Mouse (Mus musculus): ENCODE data around the gene Ralgps2. TPM values are rescaled to one million over a fixed set of nuclear protein-coding genes. Genes with fewer than 3 reads are reported as not detected.
A peak's percentile ranks its signal among the peaks of the same experiment; 100 is the strongest.

Gene Ralgps2
- total RNA-seq, 1 experiment from 2014 or later = 43.3 TPM

GRCm38 (mm10) chr1:156861475-156862043 is 77.9 kb downstream of the Ralgps2 start:
- peak in 1 of 2 experiments; percentile 67; a peak in 2 of 4 replicates for ATAC-seq (replicated peaks in 1 of 2; ENCODE audit: insufficient read depth in 1 of 2, low FRiP score in 2 of 2, low TSS enrichment in 1 of 2, low read depth in 1 of 2, poor library complexity in 2 of 2, severe bottlenecking in 2 of 2)

- ATAC-seq (replicated peaks in 1 of 2; ENCODE audit: insufficient read depth in 1 of 2, low FRiP score in 2 of 2, low TSS enrichment in 1 of 2, low read depth in 1 of 2, poor library complexity in 2 of 2, severe bottlenecking in 2 of 2) = peak; percentile 17 to 30; a peak in 2 of 4 replicates
These were observed 79.2 kb downstream of the Ralgps2 start for GRCm38 (mm10) chr1:156860266-156860665.

- ATAC-seq (replicated peaks in 1 of 2; ENCODE audit: insufficient read depth in 1 of 2, low FRiP score in 2 of 2, low TSS enrichment in 1 of 2, low read depth in 1 of 2, poor library complexity in 2 of 2, severe bottlenecking in 2 of 2) = peak in 1 of 2 experiments; percentile 61; a peak in 1 of 4 replicates
These were observed 79.6 kb downstream of the Ralgps2 start for GRCm38 (mm10) chr1:156859711-156860250.

- ATAC-seq (replicated peaks in 1 of 2; ENCODE audit: insufficient read depth in 1 of 2, low FRiP score in 2 of 2, low TSS enrichment in 1 of 2, low read depth in 1 of 2, poor library complexity in 2 of 2, severe bottlenecking in 2 of 2) = no peak
These were observed 80.3 kb downstream of the Ralgps2 start for GRCm38 (mm10) chr1:156859156-156859555.

- ATAC-seq (replicated peaks in 1 of 2; ENCODE audit: insufficient read depth in 1 of 2, low FRiP score in 2 of 2, low TSS enrichment in 1 of 2, low read depth in 1 of 2, poor library complexity in 2 of 2, severe bottlenecking in 2 of 2) = no peak
These were observed 82.8 kb downstream of the Ralgps2 start for GRCm38 (mm10) chr1:156856666-156857065.

- ATAC-seq (replicated peaks in 1 of 2; ENCODE audit: insufficient read depth in 1 of 2, low FRiP score in 2 of 2, low TSS enrichment in 1 of 2, low read depth in 1 of 2, poor library complexity in 2 of 2, severe bottlenecking in 2 of 2) = no peak
These were observed 84.9 kb downstream of the Ralgps2 start for GRCm38 (mm10) chr1:156854558-156854957.

- no peak for ATAC-seq (replicated peaks in 1 of 2; ENCODE audit: insufficient read depth in 1 of 2, low FRiP score in 2 of 2, low TSS enrichment in 1 of 2, low read depth in 1 of 2, poor library complexity in 2 of 2, severe bottlenecking in 2 of 2)
These were observed 86.6 kb downstream of the Ralgps2 start for GRCm38 (mm10) chr1:156852872-156853271.

- ATAC-seq (replicated peaks in 1 of 2; ENCODE audit: insufficient read depth in 1 of 2, low FRiP score in 2 of 2, low TSS enrichment in 1 of 2, low read depth in 1 of 2, poor library complexity in 2 of 2, severe bottlenecking in 2 of 2) = no peak
These were observed 87.0 kb downstream of the Ralgps2 start for GRCm38 (mm10) chr1:156852409-156852808.

- no peak for ATAC-seq (replicated peaks in 1 of 2; ENCODE audit: insufficient read depth in 1 of 2, low FRiP score in 2 of 2, low TSS enrichment in 1 of 2, low read depth in 1 of 2, poor library complexity in 2 of 2, severe bottlenecking in 2 of 2)
These were observed 92.3 kb downstream of the Ralgps2 start for GRCm38 (mm10) chr1:156847098-156847497.

GRCm38 (mm10) chr1:156841625-156842339 is 97.6 kb downstream of the Ralgps2 start:
- no peak for ATAC-seq (replicated peaks in 1 of 2; ENCODE audit: insufficient read depth in 1 of 2, low FRiP score in 2 of 2, low TSS enrichment in 1 of 2, low read depth in 1 of 2, poor library complexity in 2 of 2, severe bottlenecking in 2 of 2)

- ATAC-seq (replicated peaks in 1 of 2; ENCODE audit: insufficient read depth in 1 of 2, low FRiP score in 2 of 2, low TSS enrichment in 1 of 2, low read depth in 1 of 2, poor library complexity in 2 of 2, severe bottlenecking in 2 of 2) = no peak
These were observed 100.7 kb downstream of the Ralgps2 start for GRCm38 (mm10) chr1:156838695-156839094.

- ATAC-seq (replicated peaks in 1 of 2; ENCODE audit: insufficient read depth in 1 of 2, low FRiP score in 2 of 2, low TSS enrichment in 1 of 2, low read depth in 1 of 2, poor library complexity in 2 of 2, severe bottlenecking in 2 of 2) = no peak
These were observed 101.2 kb downstream of the Ralgps2 start, which contains the start of gene Angptl1 for GRCm38 (mm10) chr1:156838177-156838576. Gene Angptl1 (plus strand): TSS chr1:156838562.

- no peak for ATAC-seq (replicated peaks in 1 of 2; ENCODE audit: insufficient read depth in 1 of 2, low FRiP score in 2 of 2, low TSS enrichment in 1 of 2, low read depth in 1 of 2, poor library complexity in 2 of 2, severe bottlenecking in 2 of 2)
These were observed 120.2 kb downstream of the Ralgps2 start for GRCm38 (mm10) chr1:156819236-156819635.

- no peak for ATAC-seq (replicated peaks in 1 of 2; ENCODE audit: insufficient read depth in 1 of 2, low FRiP score in 2 of 2, low TSS enrichment in 1 of 2, low read depth in 1 of 2, poor library complexity in 2 of 2, severe bottlenecking in 2 of 2)
These were observed 125.9 kb downstream of the Ralgps2 start for GRCm38 (mm10) chr1:156813485-156813884.

- ATAC-seq (replicated peaks in 1 of 2; ENCODE audit: insufficient read depth in 1 of 2, low FRiP score in 2 of 2, low TSS enrichment in 1 of 2, low read depth in 1 of 2, poor library complexity in 2 of 2, severe bottlenecking in 2 of 2) = no peak
These were observed 126.7 kb downstream of the Ralgps2 start for GRCm38 (mm10) chr1:156812716-156813115.

GRCm38 (mm10) chr1:156811928-156812327 is 127.5 kb downstream of the Ralgps2 start:
- ATAC-seq (replicated peaks in 1 of 2; ENCODE audit: insufficient read depth in 1 of 2, low FRiP score in 2 of 2, low TSS enrichment in 1 of 2, low read depth in 1 of 2, poor library complexity in 2 of 2, severe bottlenecking in 2 of 2) = no peak

GRCm38 (mm10) chr1:156808332-156808731 is 131.1 kb downstream of the Ralgps2 start:
- ATAC-seq (replicated peaks in 1 of 2; ENCODE audit: insufficient read depth in 1 of 2, low FRiP score in 2 of 2, low TSS enrichment in 1 of 2, low read depth in 1 of 2, poor library complexity in 2 of 2, severe bottlenecking in 2 of 2) = no peak

GRCm38 (mm10) chr1:156801276-156801675 is 138.2 kb downstream of the Ralgps2 start:
- ATAC-seq (replicated peaks in 1 of 2; ENCODE audit: insufficient read depth in 1 of 2, low FRiP score in 2 of 2, low TSS enrichment in 1 of 2, low read depth in 1 of 2, poor library complexity in 2 of 2, severe bottlenecking in 2 of 2) = no peak
